Mouse (Mus musculus): ENCODE data around the gene Bcs1l.

DNA sequence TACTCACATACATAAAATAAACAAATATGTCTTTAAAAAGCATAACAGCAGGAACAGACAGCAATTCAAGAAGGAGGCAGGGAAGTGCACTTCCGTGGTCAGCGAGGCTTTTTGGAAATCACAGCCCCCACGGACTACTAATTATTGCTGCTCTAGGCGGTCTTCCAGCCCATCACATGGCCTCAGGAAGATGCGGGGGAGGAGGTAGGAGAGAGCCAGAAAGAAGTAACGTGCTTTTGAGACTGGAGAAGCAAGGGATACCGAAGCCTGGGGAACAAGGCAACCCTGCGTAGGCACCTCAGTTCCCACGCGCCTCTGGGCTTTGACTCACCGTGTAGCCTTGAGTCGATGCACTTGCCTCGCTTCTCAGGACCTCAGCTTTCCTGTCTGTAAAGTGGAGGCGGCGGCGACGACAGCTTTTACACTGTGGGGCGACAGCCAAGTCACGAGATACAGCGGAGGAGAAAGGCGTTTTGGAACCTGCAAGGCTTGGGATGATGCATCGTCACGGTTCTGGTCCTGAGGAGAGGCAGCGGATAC, 786 bp upstream of the Bcs1l start:
- TF ChIP-seq NANOG (IDR thresholded peaks at IDR 0.05; ENCODE audit: borderline replicate concordance, low read length) (no peak), CTCF (conservative IDR thresholded peaks at IDR 0.05; ENCODE audit: low read length) (no peak), POU5F1 (IDR thresholded peaks at IDR 0.05; ENCODE audit: borderline replicate concordance, low read length) (no peak)

All from E14TG2a.4 (cell line).